Mouse (Mus musculus) ovary, postnatal 14 days (tissue): ENCODE data around the gene Lemd2.

Experiments
- DNase-seq: peaks from one replicate; pipeline ENCODE4 v3.0.0; 2022; ENCODE audit warnings: low spot score

Lemd2 gene

GRCm38 (mm10) chr17:27155752-27156151 lies 48.5 kb downstream of the Lemd2 start:
- no peak for DNase-seq

DNA sequence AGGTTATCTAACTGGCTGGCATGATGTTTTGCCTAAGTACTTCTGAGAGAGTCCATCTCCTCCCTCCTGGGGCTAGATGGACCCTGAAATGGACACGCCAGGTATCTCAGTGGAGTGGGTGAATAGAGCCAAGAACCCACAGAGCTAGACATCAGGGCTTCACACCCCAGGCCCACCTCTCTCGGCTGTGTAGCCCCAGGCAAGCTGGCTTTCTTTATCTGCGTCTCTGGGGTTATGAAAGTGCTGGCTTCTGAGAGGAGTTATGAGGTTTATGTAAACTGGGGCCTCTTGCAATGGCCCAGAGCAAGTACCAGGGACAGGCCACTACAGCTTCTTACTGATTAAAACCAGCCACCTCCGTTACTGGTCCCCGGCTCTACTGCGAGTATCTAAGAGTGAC lies 49.4 kb downstream of the Lemd2 start:
- DNase-seq, result no peak

GRCm38 (mm10) chr17:27154256-27154655 lies 50.0 kb downstream of the Lemd2 start:
- DNase-seq, result no peak

- no peak for DNase-seq
Measured at GRCm38 (mm10) chr17:27153773-27154193, 50.5 kb downstream of the Lemd2 start.

DNA sequence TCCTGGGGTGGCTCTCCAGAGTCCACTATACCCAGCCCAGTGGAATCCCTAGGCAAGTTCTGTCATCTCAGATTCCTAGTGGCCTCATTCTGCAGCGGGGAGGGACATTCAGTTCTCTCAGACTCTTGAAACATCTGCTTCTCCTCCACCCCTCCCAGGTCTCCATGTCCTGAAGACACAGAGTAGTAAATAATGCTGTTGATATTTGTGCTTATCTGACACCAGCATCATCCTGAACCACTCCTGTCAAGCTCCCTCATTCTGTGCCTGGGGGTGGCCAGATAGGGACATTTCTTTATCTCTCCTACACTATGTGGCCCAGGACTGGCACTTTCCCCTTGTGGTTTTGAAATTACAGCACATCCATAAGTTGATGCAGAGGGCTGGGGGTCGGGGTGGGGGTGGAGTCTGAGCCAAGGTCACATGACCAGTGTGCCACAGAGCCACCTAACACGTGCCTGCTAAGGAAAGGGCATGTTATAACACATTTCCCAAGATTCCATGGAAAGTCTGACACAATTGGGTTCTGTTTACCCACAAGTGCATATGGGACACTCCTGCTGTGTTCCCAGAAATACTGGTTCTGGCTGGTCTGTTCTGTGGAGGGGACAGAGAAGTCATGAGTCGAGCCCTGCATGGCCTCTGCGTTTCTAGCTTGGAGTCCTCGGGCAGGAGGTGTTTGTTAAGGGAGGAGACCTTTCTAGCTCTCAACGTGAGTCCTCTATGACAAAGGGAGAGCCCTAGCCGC lies 51.1 kb downstream of the Lemd2 start:
- DNase-seq, result no peak

DNA sequence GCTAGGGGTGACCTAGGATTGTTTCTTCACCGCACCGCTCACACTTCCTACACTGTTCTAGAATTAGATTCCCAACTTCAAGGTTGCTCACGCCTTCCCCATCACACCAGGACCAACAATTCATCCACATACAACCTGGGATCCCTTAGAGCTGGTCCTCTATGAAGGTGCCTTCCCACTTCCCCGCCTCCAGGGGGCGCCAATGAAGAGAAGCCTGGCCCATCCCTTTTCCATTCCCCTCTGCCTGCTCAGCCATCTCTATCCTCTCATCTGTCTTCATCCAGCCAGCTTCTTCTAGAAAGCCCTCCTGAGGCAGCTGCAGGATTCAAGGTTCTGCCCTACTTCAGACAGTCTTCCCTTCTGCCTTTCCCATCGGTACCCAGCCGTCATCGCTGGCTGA lies 52.9 kb downstream of the Lemd2 start:
- DNase-seq, result no peak

- no peak for DNase-seq
Measured at GRCm38 (mm10) chr17:27150871-27151270, 53.4 kb downstream of the Lemd2 start.

DNA sequence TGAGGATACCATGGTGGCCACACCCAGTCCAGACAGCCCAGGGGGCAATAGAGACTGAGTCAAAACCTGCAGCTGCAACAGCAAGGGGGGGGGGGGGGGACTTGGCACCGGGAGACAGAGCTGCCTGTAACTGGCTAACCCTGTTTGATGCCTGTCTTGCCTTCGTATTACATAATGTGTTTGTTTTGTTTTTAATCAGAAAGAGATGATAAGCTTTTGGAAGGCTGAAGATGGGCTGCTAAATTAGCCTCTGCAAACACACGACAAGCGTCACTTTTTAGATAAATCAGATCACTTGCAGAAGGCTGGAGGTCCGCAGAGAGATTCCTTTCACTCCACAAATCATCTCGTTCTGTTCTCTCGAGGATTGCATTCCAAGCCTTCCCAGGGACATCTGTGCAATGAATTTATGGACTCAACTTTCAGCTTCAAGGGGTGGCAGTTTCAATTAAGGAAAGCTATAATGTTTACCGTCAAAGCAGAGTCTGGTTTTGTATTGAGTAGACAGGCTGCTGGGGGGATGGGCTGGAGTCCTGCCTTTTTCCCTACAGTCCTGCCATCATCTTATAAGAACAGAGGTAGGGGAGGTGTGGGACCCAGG lies 57.8 kb downstream of the Lemd2 start:
- DNase-seq, result no peak

DNA sequence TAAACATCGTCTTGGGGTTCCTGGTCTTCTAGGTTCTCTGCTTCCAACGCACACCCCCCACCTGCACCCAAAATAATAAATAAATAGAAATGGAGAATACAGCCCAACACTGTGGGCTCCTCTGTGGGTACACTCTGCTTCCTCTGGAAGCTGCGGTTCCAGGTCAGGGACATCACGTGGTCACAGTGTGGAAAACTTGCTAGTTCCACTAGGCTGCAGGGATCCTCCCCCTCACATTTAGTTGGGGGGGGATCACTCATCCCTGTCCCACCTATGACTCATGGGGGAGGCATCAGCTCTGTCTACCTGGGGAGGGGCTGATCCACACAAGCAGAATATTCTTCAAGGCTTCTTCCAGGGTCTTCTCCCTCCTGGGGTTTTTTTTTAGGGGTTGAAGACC lies 60.1 kb downstream of the Lemd2 start:
- DNase-seq, result no peak

- DNase-seq, result no peak
Measured at GRCm38 (mm10) chr17:27141971-27142450, 62.3 kb downstream of the Lemd2 start.

- no peak for DNase-seq
Measured at GRCm38 (mm10) chr17:27140262-27140661, 64.0 kb downstream of the Lemd2 start.
